Comparison of ENCODE assay signal across 15 mouse cellular contexts in the genomic region with DNA sequence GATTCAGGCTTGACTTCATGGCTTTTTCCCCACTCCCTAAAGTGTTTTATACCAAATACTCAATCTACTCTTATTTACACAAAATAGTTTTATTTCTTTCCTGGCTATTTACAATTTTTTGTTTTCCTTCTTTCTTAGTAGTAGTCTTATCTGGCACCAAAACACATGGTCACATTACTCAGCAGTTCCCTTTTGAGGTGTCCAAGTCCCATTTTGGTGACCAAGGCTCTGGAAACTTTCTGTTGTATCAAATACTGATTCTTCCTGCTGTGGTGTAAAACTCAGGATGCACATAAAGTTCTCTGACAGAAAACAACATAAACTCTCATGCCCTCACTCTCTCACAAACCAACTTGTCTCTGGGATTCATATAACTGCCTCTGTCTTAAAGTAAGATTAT.
"Had no signal": no experiment of that assay in that cellular context is flagged by ENCODE, and none has a peak within 500 bp of the region (broad histone marks: within the 10 kb centered on the region; RNA-seq: fewer than 3 reads in every experiment).

No protein-coding gene starts in this region.

- H3K4me3 ChIP-seq: megakaryocyte, embryonic 14.5 days; midbrain, embryonic 13.5 days; midbrain, embryonic 15.5 days; neural tube, embryonic 12.5 days; stomach, embryonic 15.5 days had no signal

- DNase-seq: lung, adult 18-20 months; lung, embryonic 14.5 days; lung, postnatal 10 days; right cerebral cortex, postnatal 14 days; thymus, adult 2 months; thymus, postnatal 25 days; thymus, postnatal 4 days had no signal

- H3K4me1 ChIP-seq: neural tube, embryonic 12.5 days; stomach, embryonic 15.5 days had no signal

- H3K27ac ChIP-seq: macrophage; midbrain, embryonic 13.5 days; midbrain, embryonic 15.5 days; neural tube, embryonic 12.5 days; stomach, embryonic 15.5 days; stomach, postnatal 0 days had no signal

- H3K27me3 ChIP-seq: megakaryocyte, embryonic 14.5 days; midbrain, embryonic 13.5 days; midbrain, embryonic 15.5 days; neural tube, embryonic 12.5 days; stomach, embryonic 15.5 days had no signal

- H3K4me2 ChIP-seq: lung, embryonic 14.5 days; midbrain, embryonic 11.5 days; midbrain, embryonic 13.5 days; midbrain, embryonic 15.5 days; neural tube, embryonic 12.5 days; stomach, embryonic 15.5 days had no signal

- ATAC-seq: midbrain, embryonic 13.5 days; midbrain, embryonic 15.5 days had no signal

- H3K36me3 ChIP-seq: midbrain, embryonic 13.5 days; midbrain, embryonic 15.5 days; neural tube, embryonic 12.5 days; stomach, embryonic 15.5 days had no signal

- H3K9me3 ChIP-seq: megakaryocyte, embryonic 14.5 days; midbrain, embryonic 13.5 days; midbrain, embryonic 15.5 days; neural tube, embryonic 12.5 days; stomach, embryonic 15.5 days had no signal

- H3K9ac ChIP-seq: lung, embryonic 14.5 days; midbrain, embryonic 13.5 days; midbrain, embryonic 15.5 days; neural tube, embryonic 12.5 days; stomach, embryonic 15.5 days had no signal
